8 mouse cellular contexts compared by ENCODE assay signal in the genomic region with DNA sequence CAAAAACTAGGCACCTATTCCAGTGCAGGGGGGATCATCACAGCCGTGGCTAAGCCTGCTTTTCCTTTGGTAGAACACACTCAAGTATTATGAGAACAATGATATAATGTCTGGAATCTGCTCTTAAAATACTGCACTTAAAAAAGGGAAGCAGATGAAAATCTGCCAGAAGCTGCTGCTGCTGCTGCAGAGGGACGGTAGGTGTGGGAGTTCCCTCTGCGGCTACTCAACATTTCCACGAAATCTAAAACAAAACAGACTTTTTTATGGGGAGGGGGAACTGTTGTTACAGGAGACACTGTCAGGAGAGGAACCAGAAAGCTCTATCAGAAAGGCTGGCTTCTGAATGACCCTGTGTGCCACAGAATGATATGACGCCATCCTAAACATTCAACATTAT.
DNase-seq lines count a peak whose midpoint lies in the region; ATAC-seq lines count a peak whose summit lies in the region.

No protein-coding gene starts in this region.

- no peak overlapping the region for H3K4me3 ChIP-seq in forebrain, embryonic 10.5 days
- H3K4me3 ChIP-seq in forebrain, embryonic 12.5 days (replicated peaks): no peak overlapping the region
- no peak overlapping the region for H3K4me3 ChIP-seq in liver, embryonic 11.5 days (ENCODE audit: low read depth, low read length)
- H3K4me3 ChIP-seq in liver, embryonic 12.5 days: no peak overlapping the region
- no peak overlapping the region for H3K4me3 ChIP-seq in stomach, embryonic 14.5 days (ENCODE audit: low read depth, low read length)

- H3K27me3 ChIP-seq in forebrain, embryonic 10.5 days (ENCODE audit: poor library complexity, severe bottlenecking): no peaks in the 10 kb centered on the region
- peaks cover 5% of the 10 kb centered on the region; the same call in 1 of the 2 replicates for H3K27me3 ChIP-seq in forebrain, embryonic 12.5 days
- no peaks in the 10 kb centered on the region for H3K27me3 ChIP-seq in liver, embryonic 11.5 days (replicated peaks; ENCODE audit: control insufficient read depth, insufficient read depth, low read length)
- H3K27me3 ChIP-seq in liver, embryonic 12.5 days (replicated peaks): no peaks in the 10 kb centered on the region
- no peaks in the 10 kb centered on the region for H3K27me3 ChIP-seq in stomach, embryonic 14.5 days (ENCODE audit: control insufficient read depth, insufficient read depth, low read length)

- H3K4me1 ChIP-seq in forebrain, embryonic 10.5 days: peaks cover 36% of the 10 kb centered on the region
- peaks cover 27% of the 10 kb centered on the region for H3K4me1 ChIP-seq in forebrain, embryonic 12.5 days
- peaks cover 11% of the 10 kb centered on the region for H3K4me1 ChIP-seq in liver, embryonic 11.5 days (replicated peaks; ENCODE audit: control insufficient read depth, insufficient read depth, low read length)
- peaks cover 30% of the 10 kb centered on the region for H3K4me1 ChIP-seq in liver, embryonic 12.5 days
- H3K4me1 ChIP-seq in stomach, embryonic 14.5 days (ENCODE audit: control insufficient read depth, insufficient read depth, low read length): peaks cover 23% of the 10 kb centered on the region

- H3K9me3 ChIP-seq in forebrain, embryonic 10.5 days: no peaks in the 10 kb centered on the region
- no peaks in the 10 kb centered on the region for H3K9me3 ChIP-seq in forebrain, embryonic 12.5 days
- H3K9me3 ChIP-seq in liver, embryonic 11.5 days (ENCODE audit: control insufficient read depth, low read length): no peaks in the 10 kb centered on the region
- no peaks in the 10 kb centered on the region for H3K9me3 ChIP-seq in liver, embryonic 12.5 days (replicated peaks)
- H3K9me3 ChIP-seq in stomach, embryonic 14.5 days (ENCODE audit: control insufficient read depth, low read depth, low read length): no peaks in the 10 kb centered on the region

- no peak overlapping the region for H3K4me2 ChIP-seq in forebrain, embryonic 12.5 days
- H3K4me2 ChIP-seq in liver, embryonic 11.5 days: 0 out of 2 replicates have a peak overlapping the region, but pooled peaks have one; percentile 0
- H3K4me2 ChIP-seq in liver, embryonic 12.5 days: 0 out of 2 replicates have a peak overlapping the region, but pooled peaks have one; percentile 12
- no peak overlapping the region for H3K4me2 ChIP-seq in stomach, embryonic 14.5 days (replicated peaks; ENCODE audit: low read depth, low read length)

- H3K27ac ChIP-seq in forebrain, embryonic 10.5 days: peak overlapping the region; percentile 65; the same call in 1 of the 2 replicates
- no peak overlapping the region for H3K27ac ChIP-seq in forebrain, embryonic 12.5 days
- H3K27ac ChIP-seq in liver, embryonic 11.5 days (ENCODE audit: low read depth, low read length): no peak overlapping the region
- H3K27ac ChIP-seq in liver, embryonic 12.5 days: no peak overlapping the region
- H3K27ac ChIP-seq in stomach, embryonic 14.5 days (ENCODE audit: low read length): peak overlapping the region; percentile 52; the same call in 1 of the 2 replicates

- no peak for DNase-seq in forebrain, embryonic 10.5 days (ENCODE audit: extremely low spot score, low spot score)
- DNase-seq in liver, embryonic 11.5 days (ENCODE audit: low spot score): no peak
- no peak for DNase-seq in liver
- no peak for DNase-seq in lung, postnatal 10 days
- no peak for DNase-seq in adrenal gland, postnatal 14 days

- H3K9ac ChIP-seq in forebrain, embryonic 12.5 days: no peak overlapping the region
- H3K9ac ChIP-seq in liver, embryonic 11.5 days (ENCODE audit: low read depth, low read length): no peak overlapping the region
- H3K9ac ChIP-seq in liver, embryonic 12.5 days: no peak overlapping the region
- H3K9ac ChIP-seq in stomach, embryonic 14.5 days (replicated peaks; ENCODE audit: low read depth, low read length): no peak overlapping the region

- WGBS in forebrain, embryonic 10.5 days: 87% methylated on average over 5 of the region's 5 CpGs
- WGBS in forebrain, embryonic 12.5 days: 70% methylated on average over 5 of the region's 5 CpGs
- 33% methylated on average over 5 of the region's 5 CpGs for WGBS in liver, embryonic 11.5 days
- 26% methylated on average over 5 of the region's 5 CpGs for WGBS in liver, embryonic 12.5 days (ENCODE audit: insufficient replicate concordance)
- WGBS in stomach, embryonic 14.5 days: 28% methylated on average over 5 of the region's 5 CpGs

- no peak for ATAC-seq in forebrain, embryonic 12.5 days (ENCODE audit: low FRiP score)
- ATAC-seq in liver, embryonic 11.5 days (replicated peaks; ENCODE audit: low FRiP score): no peak
- ATAC-seq in liver, embryonic 12.5 days: 0 out of 2 replicates have a peak, but pooled peaks have one; percentile 2
- ATAC-seq in stomach, embryonic 14.5 days (ENCODE audit: insufficient number of reproducible peaks, insufficient read depth, low FRiP score, low read depth): no peak

- H3K36me3 ChIP-seq in forebrain, embryonic 10.5 days (replicated peaks): no peaks in the 10 kb centered on the region
- H3K36me3 ChIP-seq in forebrain, embryonic 12.5 days (replicated peaks): no peaks in the 10 kb centered on the region
- no peaks in the 10 kb centered on the region for H3K36me3 ChIP-seq in liver, embryonic 11.5 days (ENCODE audit: control insufficient read depth, insufficient read depth, low read length)
- no peaks in the 10 kb centered on the region for H3K36me3 ChIP-seq in liver, embryonic 12.5 days
- H3K36me3 ChIP-seq in stomach, embryonic 14.5 days (ENCODE audit: control insufficient read depth, insufficient read depth, low read length): no peaks in the 10 kb centered on the region

Comparison
In these comparisons a context has a peak if more than half of its experiments do, and no peak if none do; other contexts are left out.
1. H3K27ac ChIP-seq: peak in forebrain, embryonic 10.5 days (single experiment) and stomach, embryonic 14.5 days (single experiment); none in forebrain, embryonic 12.5 days (single experiment), liver, embryonic 11.5 days (single experiment) and liver, embryonic 12.5 days (single experiment).
2. H3K4me2 ChIP-seq: peak in liver, embryonic 11.5 days (single experiment) and liver, embryonic 12.5 days (single experiment); none in forebrain, embryonic 12.5 days (single experiment) and stomach, embryonic 14.5 days (single experiment).